Mouse (Mus musculus): Measurements from ENCODE around the gene Igfals.

The Igfals gene

DNA sequence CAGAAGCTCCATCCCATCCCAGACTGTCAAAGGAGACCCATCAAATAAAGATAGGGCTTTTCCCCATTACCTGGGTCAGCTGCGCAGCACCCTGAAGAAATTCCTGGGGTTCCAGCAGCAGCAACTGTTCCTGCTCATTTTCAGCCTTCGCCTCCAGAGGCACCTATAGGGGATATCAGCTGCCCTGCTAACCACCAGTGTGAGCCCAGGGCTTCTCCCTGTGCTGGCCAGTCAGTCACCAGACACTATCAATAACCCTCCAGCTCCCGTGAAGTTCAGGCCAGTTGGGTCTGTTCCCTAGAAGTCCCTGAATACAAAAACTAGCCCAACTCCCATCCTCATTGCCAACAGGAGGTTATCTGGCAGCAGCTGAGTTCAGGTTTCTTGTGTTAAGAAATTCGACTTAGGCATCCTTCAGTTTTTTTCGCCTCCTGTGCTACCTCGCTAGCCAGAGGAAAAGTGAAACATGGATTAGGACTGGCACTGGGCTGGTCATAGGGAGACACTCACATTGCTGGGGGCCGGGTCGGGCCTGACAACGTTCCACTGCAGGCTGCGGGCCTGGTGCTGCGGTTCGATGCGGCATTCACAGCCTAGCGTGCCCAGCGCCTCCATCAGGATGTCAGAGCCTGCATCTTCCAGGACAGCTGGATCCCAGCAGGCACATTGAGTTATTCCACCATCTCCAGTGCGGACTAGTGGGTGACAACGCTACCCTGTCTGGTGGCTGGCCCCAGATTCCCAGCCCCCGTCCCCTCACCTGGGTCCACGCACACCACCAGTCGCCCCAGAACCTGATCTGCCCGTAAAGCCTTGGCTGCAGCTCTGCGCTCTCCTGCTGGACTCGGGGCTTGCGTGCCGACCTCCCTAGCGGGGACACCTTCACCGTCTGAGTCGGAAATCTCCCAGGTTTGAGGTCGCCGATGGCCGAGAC is 28.5 kb downstream of the Igfals start:
- no peak for DNase-seq (ENCODE audit: low spot score in 2 of 2)

DNA sequence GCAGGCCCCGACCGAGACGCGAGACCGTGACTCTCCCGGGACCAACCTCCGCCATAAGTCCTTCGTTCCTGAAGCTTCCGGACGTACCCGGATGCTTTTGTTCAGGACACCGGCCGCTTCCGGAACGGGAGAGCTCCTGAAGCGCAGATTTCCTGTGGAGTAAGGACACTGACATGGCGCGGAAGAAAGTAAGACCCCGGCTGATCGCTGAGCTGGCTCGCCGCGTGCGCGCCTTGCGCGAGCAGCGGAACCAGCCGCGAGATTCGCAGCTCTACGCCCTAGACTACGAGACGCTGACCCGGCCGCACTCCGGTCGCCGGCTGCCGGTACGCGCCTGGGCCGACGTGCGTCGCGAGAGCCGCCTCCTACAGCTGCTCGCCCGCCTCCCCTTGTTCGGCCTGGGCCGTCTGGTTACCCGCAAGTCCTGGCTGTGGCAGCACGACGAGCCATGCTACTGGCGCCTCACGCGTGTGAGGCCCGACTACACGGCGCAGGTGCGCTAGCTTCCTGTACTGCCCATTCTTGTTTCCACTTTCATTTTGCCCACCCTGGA is 29.3 kb downstream of the Igfals start, which contains the start of the genes Eme2 and Mrps34:
TSS of gene Eme2 (minus strand) at position 93 of the 553 bp plus-strand sequence.
TSS of gene Mrps34 (plus strand) at position 122 of the 553 bp plus-strand sequence.
- peak; percentile 85 to 90 for DNase-seq (ENCODE audit: low spot score in 2 of 2)

- no peak for DNase-seq (ENCODE audit: low spot score in 2 of 2)
These were observed 29.9 kb downstream of the Igfals start for GRCm38 (mm10) chr17:24895571-24896240.

- peak; percentile 70 to 77 for DNase-seq (ENCODE audit: low spot score in 2 of 2)
These were observed 30.6 kb downstream of the Igfals start, which contains the start of gene Nme3 for GRCm38 (mm10) chr17:24896241-24896992. Gene Nme3, plus strand, starts transcription at chr17:24896500.

DNA sequence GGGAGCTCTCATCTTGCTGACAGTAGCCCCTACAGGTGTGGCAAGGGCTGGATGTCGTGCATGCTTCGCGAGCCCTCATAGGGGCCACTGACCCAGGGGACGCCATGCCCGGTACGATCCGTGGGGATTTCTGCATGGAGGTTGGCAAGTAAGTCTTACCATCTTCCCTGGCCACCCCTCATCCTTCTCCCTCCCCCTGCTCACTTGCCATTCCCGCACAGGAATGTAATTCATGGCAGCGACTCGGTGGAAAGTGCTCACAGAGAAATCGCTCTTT is 31.1 kb downstream of the Igfals start:
- no peak for DNase-seq (ENCODE audit: low spot score in 2 of 2)

- no peak for DNase-seq (ENCODE audit: low spot score in 2 of 2)
These were observed 31.8 kb downstream of the Igfals start for GRCm38 (mm10) chr17:24897600-24897999.

- DNase-seq (ENCODE audit: low spot score in 2 of 2) = no peak
These were observed 32.5 kb downstream of the Igfals start for GRCm38 (mm10) chr17:24898041-24898854.

- DNase-seq (ENCODE audit: low spot score in 2 of 2) = no peak
These were observed 33.4 kb downstream of the Igfals start for GRCm38 (mm10) chr17:24899153-24899552.

GRCm38 (mm10) chr17:24900014-24900413 is 34.2 kb downstream of the Igfals start:
- DNase-seq (ENCODE audit: low spot score in 2 of 2) = no peak

DNA sequence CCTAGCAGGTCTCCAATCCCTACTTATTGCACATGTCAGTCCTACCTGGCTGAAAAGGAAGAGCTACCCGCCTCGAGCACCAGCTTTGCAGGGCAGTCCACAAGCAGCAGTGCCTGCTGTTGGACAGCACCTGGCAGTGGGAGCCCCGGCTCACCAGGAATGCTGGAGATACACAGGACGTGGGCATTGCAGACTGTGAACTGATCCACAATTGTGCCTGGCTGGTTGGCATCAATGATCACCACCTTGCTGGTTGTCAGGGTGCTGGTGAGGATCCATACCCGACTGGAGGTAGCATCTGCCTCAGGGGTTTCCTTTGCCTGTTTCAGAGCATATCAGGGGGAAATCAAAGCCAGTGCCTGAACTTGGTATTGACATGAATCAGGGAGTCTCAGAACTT is 36.3 kb downstream of the Igfals start:
- no peak for DNase-seq (ENCODE audit: low spot score in 2 of 2)

DNA sequence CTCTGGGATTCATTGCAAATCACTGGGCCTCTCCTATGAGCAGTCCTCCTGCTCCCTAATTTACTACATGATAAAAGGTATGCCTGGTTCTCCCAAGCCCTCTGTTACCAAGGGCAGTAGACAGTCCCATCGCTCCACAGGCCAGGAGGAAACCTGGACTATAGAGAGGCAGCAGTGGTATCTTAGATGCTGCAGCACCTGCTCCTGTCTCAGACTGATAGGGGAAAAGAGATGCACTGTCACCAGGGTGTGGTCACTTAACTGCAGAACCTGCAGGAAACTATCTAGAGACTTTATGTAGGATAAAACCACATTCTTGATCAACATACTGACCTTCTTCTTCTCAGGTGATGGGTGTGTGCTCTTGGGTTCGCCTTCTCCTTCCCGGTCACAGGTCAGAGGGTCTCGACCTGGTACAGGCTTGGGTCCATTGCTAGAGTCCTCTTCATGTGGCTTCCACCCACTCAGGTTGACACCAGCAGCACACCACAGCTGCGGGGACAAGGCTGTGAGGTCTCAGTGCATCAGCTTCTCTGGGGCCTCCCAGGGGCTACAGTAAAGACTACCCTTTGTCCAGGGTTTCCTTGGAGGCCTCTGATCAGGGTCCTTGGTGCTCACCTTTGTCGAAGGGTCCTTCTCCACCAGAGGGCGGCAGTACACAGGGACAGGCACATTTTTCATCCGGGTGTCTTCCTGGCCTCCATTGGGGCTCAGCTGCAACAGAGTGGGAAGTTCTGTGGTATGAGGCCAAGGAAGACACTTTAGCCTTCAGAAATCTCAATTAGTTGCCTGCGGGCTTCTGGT is 37.1 kb downstream of the Igfals start:
- DNase-seq (ENCODE audit: low spot score in 2 of 2) = no peak

GRCm38 (mm10) chr17:24903767-24904166 is 38.0 kb downstream of the Igfals start:
- DNase-seq (ENCODE audit: low spot score in 2 of 2) = no peak

DNA sequence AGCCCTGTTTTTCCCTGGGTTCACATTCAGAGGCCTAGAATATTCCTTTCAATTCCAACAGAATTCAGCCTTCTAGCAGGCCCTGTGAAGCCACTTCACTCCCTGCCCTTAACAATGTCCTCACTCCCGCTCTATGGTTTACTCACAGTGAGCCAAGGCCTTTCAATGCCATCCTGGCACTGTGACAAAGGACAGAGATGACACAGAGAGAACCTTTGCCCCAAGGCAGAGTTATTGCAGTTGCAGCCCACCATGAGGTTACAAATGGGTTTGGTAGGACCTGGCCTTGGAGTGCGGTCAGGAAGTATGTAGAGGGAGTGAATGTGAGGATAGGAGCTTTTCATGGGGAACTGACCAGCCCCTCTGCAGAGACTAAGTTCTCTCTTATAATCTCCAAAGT is 41.8 kb downstream of the Igfals start:
- no peak for DNase-seq (ENCODE audit: low spot score in 2 of 2)

DNA sequence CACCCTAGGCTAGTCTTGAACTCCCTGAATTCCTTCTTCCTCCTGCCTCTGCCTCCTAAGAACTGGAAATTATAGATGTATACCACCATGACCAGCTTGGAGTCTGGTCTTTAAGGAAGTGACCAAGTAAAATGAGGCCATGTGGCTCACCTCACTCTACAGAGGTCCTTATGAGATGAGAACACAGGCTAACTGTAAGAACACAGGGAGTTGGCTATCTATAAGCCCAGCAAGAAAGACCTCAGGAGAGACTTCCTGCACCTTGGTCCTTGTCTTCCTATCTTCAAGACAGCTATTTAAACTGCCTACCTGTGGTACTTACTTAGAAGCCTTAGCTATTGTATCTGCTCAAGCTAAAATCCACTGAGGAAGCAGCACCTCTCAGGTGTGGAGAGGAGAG is 48.2 kb downstream of the Igfals start:
- DNase-seq (ENCODE audit: low spot score in 2 of 2) = no peak

- DNase-seq (ENCODE audit: low spot score in 2 of 2) = no peak
These were observed 57.4 kb downstream of the Igfals start for GRCm38 (mm10) chr17:24923246-24923645.

GRCm38 (mm10) chr17:24929506-24929905 is 63.7 kb downstream of the Igfals start:
- DNase-seq (ENCODE audit: low spot score in 2 of 2) = no peak

Measured in right cerebral cortex, adult 2 months (tissue).